Mouse (Mus musculus): ENCODE data around the gene Trp53.
"Not testable (repeated sequence)": the region's sequence is repeated elsewhere in the genome, so short reads cannot be mapped to it uniquely, and the experiment has no call there.

Gene Trp53

DNA sequence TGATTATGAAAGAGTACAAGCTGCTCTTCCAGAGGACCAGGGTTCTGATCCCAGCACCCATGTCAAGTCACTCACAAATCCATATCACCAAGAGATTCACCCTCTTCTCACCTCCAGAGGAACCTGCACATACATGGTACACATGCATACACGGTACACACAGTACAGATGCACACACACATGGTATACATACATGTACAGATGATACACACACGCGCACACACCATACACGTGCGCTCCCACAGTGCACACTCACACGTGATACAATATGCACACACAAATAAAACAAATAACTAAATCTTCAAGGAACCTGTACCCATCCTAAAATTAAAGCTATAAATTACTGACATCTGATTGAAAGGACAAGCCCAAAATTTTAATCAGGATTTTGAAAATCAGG, 14.7 kb downstream of the Trp53 start:
- DNase-seq (ENCODE audit: low read depth) = no peak

DNA sequence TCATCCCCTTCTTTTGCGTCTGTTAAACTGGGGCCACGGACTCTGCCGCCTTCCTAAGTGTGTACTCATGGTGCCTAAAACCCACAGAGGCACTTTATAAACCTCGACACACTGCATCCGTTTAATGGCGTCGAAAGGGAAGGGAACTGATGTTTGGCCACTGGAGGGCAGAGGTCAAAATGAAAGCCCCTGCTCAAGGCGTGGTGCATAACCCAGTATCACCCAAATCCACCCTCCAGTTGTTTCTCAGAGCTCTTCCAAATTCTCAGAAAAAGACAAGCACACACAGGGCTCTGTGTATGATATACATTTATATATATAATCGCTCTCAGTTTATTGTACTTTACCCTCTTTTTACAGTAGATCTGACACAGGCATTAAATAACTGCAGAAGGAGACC, 19.3 kb downstream of the Trp53 start:
- DNase-seq (ENCODE audit: low read depth) = no peak

DNA sequence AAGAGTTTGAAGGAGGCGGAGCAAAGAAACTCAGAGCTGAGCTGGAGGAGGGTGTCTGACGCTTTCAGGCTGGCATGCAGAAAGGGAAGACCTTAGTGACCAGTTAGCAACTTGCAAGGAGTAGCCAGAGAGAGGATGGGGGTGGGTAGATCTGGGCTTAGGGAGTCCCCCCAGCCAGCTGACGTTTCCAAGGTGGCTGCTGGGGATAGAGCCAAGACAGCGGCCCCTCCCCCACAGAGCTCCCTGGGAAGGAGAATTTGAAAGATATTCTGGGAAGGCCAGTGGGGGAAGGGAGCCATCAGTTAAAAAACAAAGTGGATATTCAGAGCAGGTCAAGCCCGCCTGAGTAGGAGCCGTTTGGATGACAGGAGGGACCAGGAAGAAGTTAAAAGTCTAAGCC, 19.9 kb downstream of the Trp53 start:
- DNase-seq (ENCODE audit: low read depth) = peak; percentile 84

DNA sequence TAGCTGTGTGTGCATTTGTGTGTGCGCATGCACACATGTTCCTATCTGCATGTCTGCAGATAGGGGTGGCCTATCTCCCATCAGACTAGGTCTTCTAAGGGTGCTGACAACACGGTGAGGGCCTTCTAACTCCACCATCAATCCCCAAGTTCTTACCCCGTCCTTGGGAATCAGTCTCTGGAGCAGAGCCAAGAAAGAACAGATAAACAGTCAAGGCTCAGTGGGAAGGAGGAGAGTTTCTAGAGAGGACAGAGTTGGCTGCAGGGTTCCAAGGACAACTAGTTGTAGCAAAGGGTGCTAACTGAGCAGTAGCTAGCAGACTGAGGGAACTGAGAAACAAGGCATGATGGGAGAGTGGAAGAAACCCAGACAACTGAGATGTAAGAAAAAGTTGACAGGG, 21.6 kb downstream of the Trp53 start:
- DNase-seq (ENCODE audit: low read depth) = no peak

DNA sequence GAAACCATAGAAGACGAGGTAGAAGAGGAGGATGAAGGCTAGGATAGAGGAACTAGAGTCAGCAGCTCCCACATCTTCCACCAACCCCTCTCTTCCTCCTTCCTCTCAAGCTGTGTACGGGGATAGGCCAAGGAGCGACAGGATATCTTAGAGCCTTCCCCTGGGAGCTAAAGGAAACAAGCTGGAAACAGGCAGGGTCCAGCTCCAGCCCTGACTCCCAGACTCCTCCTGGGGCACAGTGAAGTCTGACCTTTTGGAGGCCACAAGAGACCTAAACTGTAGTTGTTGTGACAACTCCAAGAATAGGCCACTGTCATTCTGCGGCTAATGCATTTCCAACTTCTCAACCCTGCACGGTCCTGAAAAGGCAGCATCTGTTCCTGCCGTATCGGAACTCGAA, 23.4 kb downstream of the Trp53 start:
- no peak for DNase-seq (ENCODE audit: low read depth)

DNA sequence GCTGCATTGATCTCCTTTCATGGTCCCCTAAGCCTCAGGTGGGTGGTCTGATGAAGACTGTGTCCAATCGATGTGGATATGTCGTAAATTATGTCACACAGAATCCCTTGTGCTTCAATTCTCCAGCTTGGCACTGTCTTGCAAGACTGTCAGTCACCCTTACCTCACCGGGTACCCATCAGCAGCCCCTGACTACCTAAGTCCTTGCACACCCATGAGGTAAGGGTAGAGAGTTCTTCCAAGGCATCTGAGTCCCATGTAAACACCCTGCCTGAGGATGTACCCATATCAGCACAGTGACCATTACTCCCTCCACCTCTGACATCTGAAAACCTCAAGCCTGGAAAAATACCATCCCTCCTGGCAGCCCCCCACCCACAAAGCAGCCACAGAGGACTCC, 24.2 kb downstream of the Trp53 start:
- no peak for DNase-seq (ENCODE audit: low read depth)

DNA sequence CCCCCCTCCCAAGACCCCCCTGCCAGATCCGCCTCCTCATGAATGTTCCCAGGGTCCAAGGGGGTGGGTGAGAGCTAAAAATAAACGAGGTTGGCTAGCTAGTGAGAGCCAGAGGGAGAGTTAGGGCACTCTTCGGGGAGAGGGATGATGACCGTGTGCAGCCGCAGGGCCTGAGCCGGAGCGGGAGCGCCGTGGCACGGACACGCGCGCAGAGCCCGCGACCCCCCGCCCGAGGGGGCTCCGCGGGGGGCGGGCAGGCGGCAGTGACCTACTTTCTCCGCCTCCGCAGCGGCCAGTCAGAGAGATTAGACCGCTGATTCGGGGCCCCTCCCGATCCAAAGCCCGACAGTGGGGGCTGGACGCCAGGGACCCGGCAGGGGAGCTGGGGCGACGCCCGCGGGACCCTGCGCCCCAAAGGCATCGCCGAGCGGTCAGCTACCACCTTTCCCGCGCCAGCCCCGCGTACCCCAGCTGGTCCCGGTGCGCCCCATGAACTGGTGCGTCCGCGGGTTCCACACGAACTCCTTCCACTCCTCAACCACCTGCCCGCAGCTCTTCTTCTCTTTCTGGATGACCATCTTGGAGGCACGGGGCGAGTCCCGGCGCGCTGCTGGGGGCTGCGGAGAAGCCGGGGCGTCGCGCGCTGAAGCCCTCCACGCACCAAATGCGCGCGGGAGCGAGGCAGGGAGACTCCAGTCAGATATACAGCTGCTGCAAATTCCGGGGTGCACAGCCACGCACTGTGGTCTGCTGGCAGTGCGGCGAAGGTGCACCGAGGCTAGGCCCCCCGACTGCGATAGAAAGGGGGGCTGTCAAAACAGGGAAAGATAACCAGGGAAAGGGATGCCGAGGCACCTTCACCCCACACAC, 24.9 kb downstream of the Trp53 start:
- no peak for DNase-seq (ENCODE audit: low read depth)

DNA sequence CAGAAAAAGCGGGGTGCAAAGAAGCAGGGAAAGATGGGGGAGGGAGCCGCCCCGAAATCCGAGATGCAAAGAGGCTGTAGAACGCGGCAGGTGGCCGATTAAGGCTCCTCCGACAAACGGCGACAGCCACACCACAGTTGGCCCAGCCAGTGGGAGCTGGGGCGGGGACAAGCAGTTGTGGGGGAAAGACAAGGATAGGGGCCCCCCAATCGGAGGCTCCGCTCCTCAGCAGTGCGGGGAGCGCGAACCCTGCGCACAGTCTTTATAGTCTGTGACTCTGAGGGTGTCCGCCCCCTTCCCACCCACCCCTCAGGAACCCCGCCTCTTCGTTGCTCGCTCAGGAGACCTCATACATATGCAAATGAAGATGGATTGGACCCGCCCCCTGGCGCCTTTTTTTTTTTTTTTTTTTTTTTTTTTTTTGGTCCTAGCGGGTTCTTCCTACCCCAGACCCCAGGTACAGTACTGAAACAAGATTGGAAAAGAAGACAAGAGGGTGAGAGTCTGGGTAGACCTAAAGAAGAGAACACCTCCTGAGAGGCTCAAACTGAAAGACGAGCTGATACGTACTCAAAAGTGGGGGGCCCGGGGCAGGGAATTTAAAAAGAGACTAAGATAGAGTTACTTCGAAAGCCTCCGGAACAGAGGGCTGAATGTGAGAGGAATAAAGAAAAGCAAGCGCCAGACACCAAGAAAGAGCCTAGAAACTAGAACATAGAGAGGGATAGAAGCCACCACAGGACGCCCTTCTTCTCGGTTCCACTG, 25.7 kb downstream of the Trp53 start, which contains the start of gene Atp1b2:
Atp1b2 (minus strand) TSS at position 217 of the 765 bp plus-strand sequence.
- peak; percentile 54 for DNase-seq (ENCODE audit: low read depth)

DNA sequence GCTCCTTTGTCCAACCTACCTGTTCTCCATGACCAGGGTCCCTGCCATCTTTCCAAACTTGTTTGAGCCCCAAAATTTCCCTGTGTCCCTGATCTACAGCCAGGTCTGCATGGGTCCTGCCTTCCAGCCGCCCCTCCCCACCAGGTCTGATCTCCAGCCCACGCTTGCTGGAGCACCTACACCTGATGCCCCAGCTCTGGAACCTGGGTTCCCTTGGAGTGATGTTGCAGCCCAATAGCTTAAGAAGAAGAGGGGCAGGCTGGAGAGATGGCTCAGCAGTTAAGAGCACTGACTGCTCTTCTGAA, 26.3 kb downstream of the Trp53 start:
- no peak for DNase-seq (ENCODE audit: low read depth)

DNA sequence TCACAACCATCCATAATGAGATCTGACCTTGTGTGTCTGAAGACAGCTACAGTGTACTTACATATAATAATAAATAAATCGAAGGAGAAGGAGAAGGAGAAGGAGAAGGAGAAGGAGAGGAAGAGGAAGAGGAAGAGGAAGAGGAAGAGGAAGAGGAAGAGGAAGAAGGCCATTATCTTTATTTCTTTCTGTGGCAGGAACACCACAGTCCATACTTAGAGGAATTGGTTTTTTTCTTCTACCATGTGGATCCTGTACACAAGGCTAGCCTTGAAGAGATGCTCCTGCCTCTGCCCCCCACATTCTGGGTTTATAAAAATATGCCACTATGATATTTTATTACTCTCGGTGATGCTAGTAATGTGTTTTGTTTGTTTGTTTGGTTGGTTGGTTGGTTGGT, 26.7 kb downstream of the Trp53 start:
- no peak for DNase-seq (ENCODE audit: low read depth)

DNA sequence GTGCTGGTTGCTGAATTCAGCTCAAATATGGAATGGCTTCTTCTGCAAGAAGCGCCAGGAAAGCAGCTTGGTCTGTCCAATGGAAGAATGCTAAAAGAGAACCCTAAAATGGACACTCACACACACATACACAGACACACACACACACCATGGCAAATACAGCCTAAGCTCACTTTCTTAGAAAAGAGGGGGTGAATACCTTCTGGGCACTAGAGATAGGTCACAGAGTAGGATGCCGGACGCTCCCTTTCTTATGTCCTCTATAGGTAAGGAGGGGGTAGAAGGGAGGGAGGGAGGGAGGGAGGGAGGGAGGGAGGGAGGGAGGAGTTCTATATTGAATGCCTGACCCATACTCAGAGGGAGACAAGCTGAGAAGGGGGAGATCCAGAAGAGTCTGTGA, 28.4 kb downstream of the Trp53 start:
- DNase-seq (ENCODE audit: low read depth) = no peak

DNA sequence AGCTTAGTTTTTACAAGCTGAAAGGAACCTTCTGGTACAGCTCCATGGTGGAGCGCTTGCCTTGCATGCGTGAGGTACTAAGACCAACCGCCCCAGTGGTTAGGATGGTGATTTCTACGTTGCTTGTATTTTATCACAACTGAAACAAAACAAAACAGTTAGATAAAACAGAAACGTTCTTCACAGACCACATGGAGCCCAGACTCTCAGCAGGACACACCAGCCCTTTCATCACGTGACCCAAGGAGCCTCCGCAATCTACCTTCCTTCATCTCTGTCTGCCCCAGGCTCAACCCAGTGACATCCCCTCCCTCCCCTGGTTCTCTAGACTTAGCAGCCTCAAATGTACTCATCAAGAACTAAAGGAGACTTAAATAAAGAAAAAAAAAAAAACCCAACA, 29.3 kb downstream of the Trp53 start:
- no peak for DNase-seq (ENCODE audit: low read depth)

DNA sequence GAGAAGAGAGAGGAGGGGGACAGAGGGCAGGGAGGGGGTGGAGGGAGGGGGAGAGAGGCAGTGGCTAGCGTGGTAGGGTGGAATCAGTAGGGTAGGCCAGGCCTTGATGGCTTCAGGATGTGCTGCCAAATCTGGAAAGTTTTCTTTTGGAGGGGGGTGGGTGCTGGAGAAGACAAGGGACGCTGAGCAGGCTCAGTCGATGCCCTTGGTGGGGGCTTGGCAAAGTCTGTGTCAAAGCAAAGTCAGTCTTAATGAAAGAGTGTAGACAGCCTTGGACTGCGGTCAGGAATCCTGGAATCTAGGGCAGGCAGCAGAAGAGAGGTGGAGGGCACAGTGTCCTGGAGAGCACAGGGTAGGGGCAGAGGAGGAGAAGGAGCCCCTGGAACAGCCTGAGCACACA, 30.7 kb downstream of the Trp53 start:
- DNase-seq (ENCODE audit: low read depth) = no peak

DNA sequence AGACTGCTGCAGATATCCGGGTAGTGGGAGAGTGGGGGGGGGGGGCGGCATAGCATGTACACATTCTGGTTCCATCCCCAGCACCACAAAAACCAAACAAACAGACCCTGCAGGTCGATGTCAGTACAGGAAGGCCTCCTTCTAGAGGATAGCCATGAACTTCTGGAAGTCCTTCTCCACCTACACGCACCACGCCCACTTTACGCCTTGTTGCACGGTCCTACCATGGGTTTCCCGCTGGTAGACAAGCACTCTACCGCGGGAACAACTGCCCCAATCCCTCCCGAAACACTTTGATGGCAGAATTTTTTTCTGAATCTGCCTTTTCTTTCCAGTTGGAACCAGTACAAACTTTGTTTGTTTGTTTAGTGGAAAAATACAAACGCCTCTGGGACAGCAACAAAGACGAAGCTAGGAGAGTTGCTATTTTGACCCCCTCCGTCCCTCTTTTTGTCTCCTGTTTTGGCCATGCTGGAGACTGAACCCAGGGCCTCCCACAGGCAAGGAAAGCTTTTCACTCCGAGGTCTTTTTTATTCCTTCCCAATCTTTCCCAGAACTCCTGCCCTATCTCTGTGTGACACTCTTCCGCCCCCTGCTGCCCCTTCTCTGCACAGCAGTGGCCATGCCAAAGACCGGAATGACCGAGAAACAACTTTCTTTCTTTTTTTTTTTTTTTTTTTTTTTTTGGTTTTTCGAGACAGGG, 33.5 kb downstream of the Trp53 start:
- peak; percentile 95 for DNase-seq (ENCODE audit: low read depth)

DNA sequence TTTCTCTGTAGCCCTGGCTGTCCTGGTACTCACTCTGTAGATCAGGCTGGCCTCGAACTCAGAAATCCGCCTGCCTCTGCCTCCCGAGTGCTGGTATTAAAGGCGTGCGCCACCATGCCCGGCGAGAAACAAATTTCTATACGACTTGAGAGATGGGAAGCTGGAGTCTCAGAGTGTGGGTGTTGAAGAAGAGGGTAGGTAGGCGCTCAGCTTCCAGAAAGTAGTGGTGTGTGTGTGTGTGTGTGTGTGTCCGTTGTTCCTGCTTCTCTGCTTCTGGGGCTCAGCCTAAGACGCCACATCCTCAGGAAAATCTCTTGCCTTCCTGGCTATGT, 34.1 kb downstream of the Trp53 start:
- DNase-seq (ENCODE audit: low read depth) = not testable (repeated sequence)

DNA sequence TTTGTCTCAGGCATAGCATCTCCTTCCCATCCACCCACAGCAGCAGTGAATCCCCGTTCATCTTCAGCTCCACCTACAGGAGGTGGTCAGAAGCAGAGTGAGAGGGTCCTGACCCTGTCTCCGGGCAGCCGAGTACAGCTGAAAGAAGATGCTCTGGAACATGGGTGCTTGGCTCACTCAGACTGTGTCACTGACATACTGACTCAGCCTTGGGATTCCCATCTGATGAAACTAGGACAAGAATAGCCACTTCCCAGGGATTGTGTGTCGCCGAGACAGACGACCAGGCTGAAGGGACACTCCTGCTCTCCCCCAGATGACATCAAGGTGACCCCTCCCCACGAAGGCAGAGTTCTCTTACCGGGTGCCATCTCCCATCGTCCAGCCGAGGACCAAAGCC, 36.6 kb downstream of the Trp53 start:
- no peak for DNase-seq (ENCODE audit: low read depth)

DNA sequence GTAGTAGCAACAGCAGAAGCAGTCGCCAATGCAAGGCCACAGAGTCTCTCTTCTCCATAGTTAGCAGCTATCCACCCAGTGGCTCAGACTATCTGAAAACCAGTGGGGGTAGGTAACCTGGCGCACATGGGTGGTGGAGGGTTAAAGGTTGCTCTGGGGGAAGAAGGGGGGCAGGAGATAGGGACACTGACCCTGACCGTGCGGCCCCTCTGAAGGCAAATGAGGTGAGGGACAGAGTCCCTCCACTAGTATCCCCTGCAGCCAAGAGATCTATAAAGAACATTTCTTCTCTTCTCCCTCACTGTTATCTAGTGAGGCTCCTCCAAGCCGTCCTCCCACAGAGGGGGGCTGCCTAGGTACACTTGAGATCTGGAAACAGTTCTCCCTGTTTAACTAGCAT, 37.6 kb downstream of the Trp53 start, which contains the start of gene Shbg:
Shbg (minus strand) TSS at position 101 of the 400 bp plus-strand sequence.
- DNase-seq (ENCODE audit: low read depth) = no peak

DNA sequence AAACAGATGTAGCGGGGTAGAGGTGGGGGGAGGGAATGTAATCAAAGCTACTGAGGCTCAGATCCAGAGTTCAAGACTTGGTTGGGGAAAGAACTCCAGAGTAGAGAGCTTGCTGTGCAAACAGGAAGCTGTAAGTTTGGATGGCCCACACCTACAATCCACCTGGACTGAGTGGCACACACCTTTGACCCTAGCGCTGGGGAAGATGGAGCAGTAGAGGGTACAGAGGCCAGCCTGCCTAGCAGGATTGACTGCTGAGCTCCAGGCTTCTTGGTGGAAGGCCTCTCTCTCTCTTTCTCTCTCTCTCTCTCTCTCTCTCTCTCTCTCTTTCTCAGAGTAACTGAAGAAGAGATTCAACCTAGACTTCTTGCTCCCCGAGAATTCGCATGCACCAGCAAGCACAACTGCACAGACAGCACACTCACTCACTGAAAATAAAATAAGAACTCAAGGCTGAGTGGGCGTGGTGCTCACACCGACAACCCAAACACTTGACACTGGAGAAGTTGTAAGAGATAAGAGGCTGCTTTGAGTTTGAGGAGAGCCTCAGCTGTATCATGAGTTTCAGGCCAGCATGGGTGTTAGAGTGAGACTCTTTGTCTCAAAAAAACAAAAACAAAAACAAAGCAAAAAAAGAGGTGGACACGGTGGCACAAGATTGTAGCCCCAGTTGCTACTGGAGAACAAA, 40.4 kb downstream of the Trp53 start:
- no peak for DNase-seq (ENCODE audit: low read depth)

DNA sequence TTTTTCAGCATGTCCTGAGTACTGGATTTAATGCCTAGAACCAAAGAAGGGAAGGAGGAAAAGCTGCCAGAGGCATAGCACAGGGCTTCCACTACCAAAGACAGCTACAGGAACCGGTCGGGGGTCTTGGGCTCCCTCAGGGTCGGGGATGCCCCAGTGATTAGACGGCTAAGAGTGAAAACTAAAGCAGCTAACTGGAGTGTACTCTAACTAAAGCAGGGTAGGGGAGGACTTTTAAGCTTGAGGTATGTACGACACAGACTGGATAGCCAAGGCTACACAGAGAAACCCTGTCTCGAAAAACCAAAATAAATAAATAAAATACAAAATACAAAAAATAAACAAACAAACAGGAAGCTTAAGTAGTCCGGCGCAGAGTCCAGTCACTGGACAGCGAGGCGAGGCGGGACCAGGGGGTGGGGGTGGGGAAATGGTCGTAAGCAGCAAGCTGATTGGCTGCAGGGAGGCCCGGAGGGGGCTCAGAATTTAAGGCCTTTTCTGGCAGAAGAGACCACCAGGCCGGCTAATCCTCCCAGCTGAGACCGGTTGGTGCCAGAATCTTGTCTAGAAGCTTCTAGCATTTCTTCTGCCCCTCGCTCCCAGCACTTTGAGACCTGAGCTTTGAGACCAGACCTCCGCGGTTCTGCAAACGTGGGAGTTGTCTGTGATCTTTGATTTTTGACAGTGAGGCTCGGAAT, 41.6 kb downstream of the Trp53 start, which contains the start of gene Sat2:
Sat2 (plus strand) TSS at position 454 of the 698 bp plus-strand sequence.
- DNase-seq (ENCODE audit: low read depth) = peak; percentile 88

DNA sequence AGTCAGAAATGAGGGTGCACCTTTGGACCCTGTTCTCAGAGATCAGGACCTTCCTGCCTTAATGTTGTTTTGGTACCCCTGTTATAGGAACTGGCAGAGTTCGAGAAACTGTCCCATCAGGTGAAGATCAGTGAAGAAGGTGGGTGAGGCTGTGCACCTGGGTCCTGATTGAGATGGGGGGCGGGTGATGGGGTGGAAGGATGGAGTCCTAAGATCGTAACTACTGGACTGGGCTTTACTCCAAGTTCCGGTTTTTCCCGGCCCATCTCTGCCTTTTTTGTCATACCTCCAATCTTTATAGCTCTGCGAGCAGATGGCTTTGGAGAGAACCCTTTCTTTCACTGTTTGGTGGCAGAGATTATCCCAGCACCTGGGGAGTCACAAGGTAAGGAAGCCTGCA, 42.2 kb downstream of the Trp53 start:
- peak; percentile 38 for DNase-seq (ENCODE audit: low read depth)

DNA sequence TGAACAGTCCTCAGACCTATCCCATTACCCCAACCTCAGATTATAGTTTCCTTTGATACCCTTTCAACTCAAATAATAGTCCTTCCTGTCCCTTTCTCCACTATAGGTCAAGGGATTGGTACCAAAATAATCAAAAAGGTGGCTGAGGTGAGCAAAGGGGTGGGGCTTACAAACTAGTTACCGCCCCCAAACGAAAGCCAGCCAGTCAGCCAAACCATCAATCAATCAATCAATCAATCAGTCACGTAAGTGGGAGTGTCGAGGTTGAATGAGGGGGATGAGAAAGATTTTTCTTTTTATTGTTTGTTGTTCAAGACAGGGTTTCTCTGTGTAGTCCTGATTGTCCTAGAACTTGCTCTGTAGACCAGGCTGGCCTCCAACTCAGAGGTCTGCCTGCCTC, 42.8 kb downstream of the Trp53 start:
- no peak for DNase-seq (ENCODE audit: low read depth)

DNA sequence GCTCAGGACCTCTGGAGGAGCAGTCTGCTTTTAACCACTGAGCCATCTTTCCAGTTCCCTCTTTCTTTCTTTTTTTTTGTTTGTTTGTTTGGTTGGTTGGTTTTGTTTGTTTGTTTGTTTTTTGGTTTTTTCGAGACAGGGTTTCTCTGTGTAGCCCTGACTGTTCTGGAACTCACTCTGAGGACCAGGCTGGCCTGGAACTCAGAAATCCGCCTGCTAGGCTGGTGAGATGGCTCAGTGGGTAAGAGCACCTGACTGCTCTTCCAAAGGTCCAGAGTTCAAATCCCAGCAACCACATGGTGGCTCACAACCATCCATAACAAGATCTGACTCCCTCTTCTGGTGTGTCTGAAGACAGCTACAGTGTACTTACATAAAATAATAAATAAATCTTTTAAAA, 44.2 kb downstream of the Trp53 start:
- DNase-seq (ENCODE audit: low read depth) = not testable (repeated sequence)
